Mouse (Mus musculus): ENCODE results near the gene Oasl2.
"Not testable (repeated sequence)": the region's sequence is repeated elsewhere in the genome, so short reads cannot be mapped to it uniquely, and the experiment has no call there.

Oasl2 gene

GRCm38 (mm10) chr5:114896688-114897373, at the start of gene Oasl2:
TSS of gene Oasl2 (plus strand) at chr5:114896936.
- peak in 1 of 2 experiments; percentile 6 for DNase-seq

GRCm38 (mm10) chr5:114851565-114852236, 45.0 kb upstream of the Oasl2 start:
- no peak for DNase-seq

- not testable (repeated sequence) for DNase-seq
Observed at GRCm38 (mm10) chr5:114853364-114853763, 43.4 kb upstream of the Oasl2 start, which contains the start of gene 4930519G04Rik. TSS of gene 4930519G04Rik (plus strand) at chr5:114853664.

- no peak for DNase-seq
Observed at GRCm38 (mm10) chr5:114858582-114858981, 38.2 kb upstream of the Oasl2 start, which contains the start of gene Gm9936. TSS of gene Gm9936 (minus strand) at chr5:114858682.

GRCm38 (mm10) chr5:114859253-114859652, 37.5 kb upstream of the Oasl2 start:
- peak; percentile 24 to 68 for DNase-seq

- DNase-seq: peak; percentile 37 to 49
Observed at GRCm38 (mm10) chr5:114861730-114862129, 35.0 kb upstream of the Oasl2 start.

GRCm38 (mm10) chr5:114864813-114865212, 31.9 kb upstream of the Oasl2 start:
- DNase-seq: no peak

GRCm38 (mm10) chr5:114865279-114865678, 31.5 kb upstream of the Oasl2 start:
- no peak for DNase-seq

GRCm38 (mm10) chr5:114875858-114876257, 20.9 kb upstream of the Oasl2 start:
- peak; percentile 14 to 28 for DNase-seq

- DNase-seq: no peak
Observed at GRCm38 (mm10) chr5:114876331-114876730, 20.4 kb upstream of the Oasl2 start.

- no peak for DNase-seq
Observed at GRCm38 (mm10) chr5:114877487-114877886, 19.2 kb upstream of the Oasl2 start.

- DNase-seq: no peak
Observed at GRCm38 (mm10) chr5:114879399-114879798, 17.3 kb upstream of the Oasl2 start.

- DNase-seq: not testable (repeated sequence)
Observed at GRCm38 (mm10) chr5:114882319-114882718, 14.4 kb upstream of the Oasl2 start.

GRCm38 (mm10) chr5:114883022-114883421, 13.7 kb upstream of the Oasl2 start:
- no peak for DNase-seq

GRCm38 (mm10) chr5:114886801-114887200, 9.9 kb upstream of the Oasl2 start:
- DNase-seq: no peak

- DNase-seq: no peak
Observed at GRCm38 (mm10) chr5:114888995-114889394, 7.7 kb upstream of the Oasl2 start.

GRCm38 (mm10) chr5:114895542-114895941, 1.2 kb upstream of the Oasl2 start:
- no peak for DNase-seq

GRCm38 (mm10) chr5:114897374-114897793, 648 bp downstream of the Oasl2 start:
- peak; percentile 41 to 47 for DNase-seq

- DNase-seq: no peak
Observed at GRCm38 (mm10) chr5:114898857-114899256, 2.1 kb downstream of the Oasl2 start.

- DNase-seq: peak in 1 of 2 experiments; percentile 72
Observed at GRCm38 (mm10) chr5:114902413-114902812, 5.7 kb downstream of the Oasl2 start.

GRCm38 (mm10) chr5:114908598-114909305, 12.0 kb downstream of the Oasl2 start:
- DNase-seq: no peak

- DNase-seq: peak; percentile 35 to 41
Observed at GRCm38 (mm10) chr5:114913686-114914085, 16.9 kb downstream of the Oasl2 start.

- DNase-seq: no peak
Observed at GRCm38 (mm10) chr5:114914855-114915254, 18.1 kb downstream of the Oasl2 start.

Measured in kidney, adult 8-10 months (tissue).